In the genomic region with DNA sequence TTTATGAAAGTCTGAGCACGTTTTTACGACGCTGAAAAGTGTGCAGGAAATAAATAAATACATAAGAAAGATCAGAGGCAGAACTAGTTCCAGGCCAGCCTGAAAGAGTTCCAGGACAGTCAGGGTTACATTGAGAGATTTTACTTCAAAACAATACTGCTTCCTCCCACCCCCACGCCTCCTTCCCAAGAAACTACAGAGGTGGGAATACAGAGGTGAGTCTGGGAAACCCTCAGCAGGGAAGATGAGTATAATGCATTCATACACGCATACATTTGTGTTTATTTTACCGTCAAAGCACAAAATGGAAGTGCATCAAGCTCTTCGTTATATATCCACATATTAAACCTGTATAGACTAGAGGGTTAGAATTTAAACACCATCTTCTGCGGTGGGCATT, we compare ENCODE assay signal across 8 mouse cellular contexts. TPM values are rescaled to one million over a fixed set of nuclear protein-coding genes. Genes with fewer than 3 reads are reported as not detected.
DNase-seq lines count a peak whose midpoint lies in the region; ATAC-seq and TF ChIP-seq lines count a peak whose summit lies in the region.

No protein-coding gene starts in this region.

- no peak for TF ChIP-seq POLR2A in cortical plate, adult 2 months (IDR thresholded peaks at IDR 0.05; ENCODE audit: extremely low read depth, insufficient read depth, low read length)

- no peak for ATAC-seq in lung, embryonic 16.5 days (ENCODE audit: low read depth)
- peak; percentile 18; the same call in 1 of the 2 replicates for ATAC-seq in hindbrain, embryonic 13.5 days (ENCODE audit: low FRiP score)

- peak overlapping the region; percentile 96 for H3K9ac ChIP-seq in lung, embryonic 16.5 days (ENCODE audit: low read length)
- peak overlapping the region; percentile 99 for H3K9ac ChIP-seq in hindbrain, embryonic 13.5 days

- H3K9me3 ChIP-seq in lung, embryonic 16.5 days (ENCODE audit: control insufficient read depth, low read length): no peaks in the 10 kb centered on the region
- H3K9me3 ChIP-seq in hindbrain, embryonic 13.5 days: no peaks in the 10 kb centered on the region

- peak overlapping the region; percentile 72 for H3K4me3 ChIP-seq in lung, embryonic 16.5 days (ENCODE audit: low read length)
- peak overlapping the region; percentile 73 for H3K4me3 ChIP-seq in cortical plate, adult 2 months (ENCODE audit: insufficient read depth, low read length)
- H3K4me3 ChIP-seq in hindbrain, embryonic 13.5 days: peak overlapping the region; percentile 81
- peak overlapping the region; percentile 57 for H3K4me3 ChIP-seq in macrophage (ENCODE audit: inconsistent target)

- H3K4me2 ChIP-seq in lung, embryonic 16.5 days (ENCODE audit: low read depth, low read length): peak overlapping the region; percentile 62
- H3K4me2 ChIP-seq in hindbrain, embryonic 13.5 days: peak overlapping the region; percentile 73

- H3K27me3 ChIP-seq in lung, embryonic 16.5 days (ENCODE audit: control insufficient read depth, insufficient read depth, low read depth, low read length): no peaks in the 10 kb centered on the region
- H3K27me3 ChIP-seq in hindbrain, embryonic 13.5 days: no peaks in the 10 kb centered on the region

- TF ChIP-seq CTCF in cortical plate, adult 2 months (IDR thresholded peaks at IDR 0.05; ENCODE audit: extremely low read depth, insufficient read depth, low read length): no peak

- peaks cover 35% of the 10 kb centered on the region for H3K79me2 ChIP-seq in macrophage (ENCODE audit: inconsistent target)

- no peak for DNase-seq in lung, postnatal 14 days
- no peak for DNase-seq in urinary bladder, postnatal 14 days (ENCODE audit: low spot score)
- DNase-seq in right cerebral cortex, postnatal 36 days (ENCODE audit: low spot score in 2 of 2): no peak
- DNase-seq in thymus, adult 18-20 months: no peak

- no peaks in the 10 kb centered on the region for H3K36me3 ChIP-seq in lung, embryonic 16.5 days (ENCODE audit: control insufficient read depth, insufficient read depth, low read length)
- H3K36me3 ChIP-seq in hindbrain, embryonic 13.5 days: no peaks in the 10 kb centered on the region
- H3K36me3 ChIP-seq in macrophage (ENCODE audit: inconsistent target): no peaks in the 10 kb centered on the region

- H3K4me1 ChIP-seq in lung, embryonic 16.5 days (replicated peaks; ENCODE audit: control insufficient read depth, insufficient read depth, low read length): peaks cover 31% of the 10 kb centered on the region
- peaks cover 5% of the 10 kb centered on the region; the same call in 1 of the 2 replicates for H3K4me1 ChIP-seq in cortical plate, adult 2 months (ENCODE audit: control insufficient read depth, insufficient read depth, low read length)
- H3K4me1 ChIP-seq in hindbrain, embryonic 13.5 days (replicated peaks): peaks cover 46% of the 10 kb centered on the region

- under 1% methylated on average over 8 of the region's 8 CpGs for WGBS in lung, embryonic 16.5 days
- WGBS in hindbrain, embryonic 13.5 days: 1% methylated on average over 8 of the region's 8 CpGs
- WGBS in macrophage (ENCODE audit: missing documents): 2% methylated on average over 8 of the region's 8 CpGs

- H3K27ac ChIP-seq in lung, embryonic 16.5 days (ENCODE audit: low read length): peak overlapping the region; percentile 100
- peak overlapping the region; percentile 99 for H3K27ac ChIP-seq in cortical plate, adult 2 months (ENCODE audit: insufficient read depth, low read length)
- H3K27ac ChIP-seq in hindbrain, embryonic 13.5 days: peak overlapping the region; percentile 100
- H3K27ac ChIP-seq in macrophage: peak overlapping the region; percentile 92

RNA-seq across cellular contexts. Expression of gene Etv6, which starts 1.1 kb away (rescaled TPM):
- polyA plus RNA-seq in lung, embryonic 16.5 days (2015; fragmentation: Nextera tagmentation; extraction: Ambion mirVana): 12.6 and 14.0 TPM in 2 replicates
- 13.0 and 13.6 TPM in 2 replicates for polyA plus RNA-seq in cortical plate, adult 2 months (2012; rRNA removed)
- polyA plus RNA-seq in hindbrain, embryonic 13.5 days (2015; fragmentation: Nextera tagmentation; extraction: Ambion mirVana): 5.9 and 6.4 TPM in 2 replicates
- 100 to 1,000 TPM in 3 of 26 experiments, 10 to 100 TPM in 23; 35.9 to 168 (median 52.6) TPM for total RNA-seq in macrophage (2018; cell fraction: chromatin; rRNA removed)
- 10 to 100 TPM; 34.1 to 60.8 (median 42.1) TPM for total RNA-seq in macrophage (2018; cell fraction: cytosol; rRNA removed)
- total RNA-seq in macrophage (2018; cell fraction: nucleus; rRNA removed): 100 to 1,000 TPM in 2 of 26 experiments, 10 to 100 TPM in 24; 37.7 to 145 (median 56.4) TPM
- 23.4 to 26.3 TPM (median 24.8 TPM) in 3 replicates for polyA plus RNA-seq in macrophage (2018)
